In genomic region chr4:150690759-150691158, GRCm38 (mm10) we compare ENCODE assay signal across 9 mouse cellular contexts. TPM values are rescaled to one million over a fixed set of nuclear protein-coding genes. Genes with fewer than 3 reads are reported as not detected.
A peak's percentile ranks its signal among the peaks of the same experiment; 100 is the strongest.
DNase-seq lines count a peak whose midpoint lies in the region; ATAC-seq and TF ChIP-seq lines count a peak whose summit lies in the region.
"Had no signal": no experiment of that assay in that cellular context is flagged by ENCODE, and none has a peak within 500 bp of the region (broad histone marks: within the 10 kb centered on the region; RNA-seq: fewer than 3 reads in every experiment).

No protein-coding gene starts in this region.

- H3K9me3 ChIP-seq in CH12.LX (replicated peaks; ENCODE audit: low read length): no peaks in the 10 kb centered on the region
- H3K9me3 ChIP-seq in lung, embryonic 14.5 days (ENCODE audit: low read depth, low read length): no peaks in the 10 kb centered on the region
- no peaks in the 10 kb centered on the region for H3K9me3 ChIP-seq in forebrain, embryonic 12.5 days

- H3K27me3 ChIP-seq in cerebellum, adult 2 months (ENCODE audit: control insufficient read depth, insufficient read depth, low read length): no peaks in the 10 kb centered on the region
- peaks cover 6% of the 10 kb centered on the region for H3K27me3 ChIP-seq in CH12.LX (replicated peaks)
- no peaks in the 10 kb centered on the region for H3K27me3 ChIP-seq in lung, embryonic 14.5 days (ENCODE audit: insufficient read depth, low read length)
- no peaks in the 10 kb centered on the region; the same call in 1 of the 2 replicates for H3K27me3 ChIP-seq in forebrain, embryonic 12.5 days

- peak; percentile 50 for ATAC-seq in lung, embryonic 14.5 days (ENCODE audit: insufficient read depth)
- ATAC-seq in forebrain, embryonic 12.5 days (ENCODE audit: low FRiP score): no peak

- TF ChIP-seq RAD21 in CH12.LX (IDR thresholded peaks at IDR 0.05; ENCODE audit: low read depth, low read length): peak; percentile 55

- dilution Hi-C loops in CH12.LX (cut with MboI; ENCODE audit: extremely low pct_ligation_motif_present, extremely low pct_unique_long_range_greater_than_20kb, low sequenced_read_pairs): no loop called here

- H3K36me3 ChIP-seq in CH12.LX (replicated peaks in 1 of 2; ENCODE audit: control insufficient read depth in 1 of 2, insufficient read depth in 1 of 2, low read length in 1 of 2): no peaks in the 10 kb centered on the region
- no peaks in the 10 kb centered on the region for H3K36me3 ChIP-seq in lung, embryonic 14.5 days (ENCODE audit: insufficient read depth)
- H3K36me3 ChIP-seq in forebrain, embryonic 12.5 days (replicated peaks): no peaks in the 10 kb centered on the region

- no peaks in the 10 kb centered on the region for H3K79me2 ChIP-seq in CH12.LX (replicated peaks; ENCODE audit: control insufficient read depth, extremely low read depth, insufficient read depth, poor library complexity, severe bottlenecking)

- 0 out of 2 replicates have a peak, but pooled peaks have one; percentile 7 for TF ChIP-seq CTCF in cerebellum, adult 2 months (IDR thresholded peaks at IDR 0.05; ENCODE audit: borderline replicate concordance, insufficient read depth, low read depth, low read length)
- TF ChIP-seq CTCF in CH12.LX (conservative IDR thresholded peaks at IDR 0.05 in 1 of 2, IDR thresholded peaks at IDR 0.05 in 1 of 2; ENCODE audit: low read depth in 2 of 2, low read length in 2 of 2): peak in 1 of 2 experiments; percentile 63; a peak in 2 of 4 replicates
- TF ChIP-seq CTCF in lung, embryonic 14.5 days (IDR thresholded peaks at IDR 0.05; ENCODE audit: low read depth): peak; percentile 68

- H3K4me3 ChIP-seq in cerebellum, adult 2 months (replicated peaks; ENCODE audit: insufficient read depth, low read depth, low read length): no peak overlapping the region
- no peak overlapping the region for H3K4me3 ChIP-seq in CH12.LX (replicated peaks in 1 of 3; ENCODE audit: low read depth in 2 of 3, low read length in 2 of 3, poor library complexity in 1 of 3)
- H3K4me3 ChIP-seq in lung, embryonic 14.5 days (ENCODE audit: low read depth, low read length): no peak overlapping the region
- no peak overlapping the region for H3K4me3 ChIP-seq in forebrain, embryonic 12.5 days (replicated peaks)

- DNase-seq in cerebellum, adult 2 months: no peak
- DNase-seq in cerebellum, postnatal 4 days (ENCODE audit: low spot score in 2 of 2): no peak
- no peak for DNase-seq in CH12.LX (ENCODE audit: extremely low read depth)
- DNase-seq in gastrocnemius, postnatal 10 days: peak; percentile 43
- peak; percentile 73 for DNase-seq in lung, embryonic 14.5 days
- DNase-seq in B cell, adult 2 months: no peak
- no peak for DNase-seq in right cerebral cortex, postnatal 4 days

- no peak overlapping the region for H3K27ac ChIP-seq in cerebellum, adult 2 months (ENCODE audit: insufficient read depth, low read length)
- H3K27ac ChIP-seq in CH12.LX (ENCODE audit: insufficient read depth, low read depth): no peak overlapping the region
- H3K27ac ChIP-seq in lung, embryonic 14.5 days (ENCODE audit: low read depth): no peak overlapping the region
- H3K27ac ChIP-seq in forebrain, embryonic 12.5 days: no peak overlapping the region
- H3K27ac ChIP-seq: macrophage had no signal

- no peak for TF ChIP-seq EP300 in CH12.LX (IDR thresholded peaks at IDR 0.05; ENCODE audit: low read length)

- no peak for TF ChIP-seq POLR2A in cerebellum, adult 2 months (IDR thresholded peaks at IDR 0.05; ENCODE audit: borderline replicate concordance, insufficient read depth, low read length)
- no peak for TF ChIP-seq POLR2A in CH12.LX (IDR thresholded peaks at IDR 0.05; ENCODE audit: low read depth, low read length)

- peaks cover 4% of the 10 kb centered on the region; the same call in 1 of the 2 replicates for H3K4me1 ChIP-seq in cerebellum, adult 2 months (ENCODE audit: control insufficient read depth, insufficient read depth, low read length)
- H3K4me1 ChIP-seq in CH12.LX (ENCODE audit: control insufficient read depth in 1 of 2, insufficient read depth in 2 of 2): peaks cover 3 to 4% of the 10 kb centered on the region in 2 experiments; a peak in 3 of 4 replicates
- peaks cover 3% of the 10 kb centered on the region for H3K4me1 ChIP-seq in lung, embryonic 14.5 days (ENCODE audit: insufficient read depth)
- H3K4me1 ChIP-seq in forebrain, embryonic 12.5 days: peaks cover 10% of the 10 kb centered on the region; the same call in 1 of the 2 replicates

- WGBS in cerebellum, adult 2 months: 52% methylated on average over 3 of the region's 3 CpGs
- WGBS in lung, embryonic 14.5 days: 60% methylated on average over 3 of the region's 3 CpGs
- WGBS in forebrain, embryonic 12.5 days: 84% methylated on average over 3 of the region's 3 CpGs

- no peak overlapping the region for H3K9ac ChIP-seq in CH12.LX (ENCODE audit: insufficient read depth, low read depth)
- H3K9ac ChIP-seq in lung, embryonic 14.5 days: no peak overlapping the region
- H3K9ac ChIP-seq in forebrain, embryonic 12.5 days: no peak overlapping the region

- in situ Hi-C loops in CH12.LX (cut with MboI; ENCODE audit: low pct_ligation_motif_present, low pct_unique_long_range_greater_than_20kb, low sequenced_read_pairs): no loop called here

- H3K4me2 ChIP-seq in CH12.LX (ENCODE audit: insufficient read depth, low read depth, poor library complexity, severe bottlenecking): no peak overlapping the region
- no peak overlapping the region for H3K4me2 ChIP-seq in lung, embryonic 14.5 days
- no peak overlapping the region for H3K4me2 ChIP-seq in forebrain, embryonic 12.5 days

TF ChIP-seq in CH12.LX, 34 proteins besides CTCF, POLR2A, EP300 and RAD21:
- peak; percentile 51 for TF ChIP-seq SMC3 (IDR thresholded peaks at IDR 0.05; ENCODE audit: low read depth, low read length)
- TF ChIP-seq ZC3H11A (IDR thresholded peaks at IDR 0.05; ENCODE audit: low read depth, low read length): no peak

RNA-seq across cellular contexts. Expression of gene Slc45a1, which starts 38.8 kb away (rescaled TPM):
- 49.1 and 54.9 TPM in 2 replicates for polyA plus RNA-seq in cerebellum, adult 2 months (2012; rRNA removed)
- total RNA-seq in CH12.LX (2012; rRNA removed): not detected in 2 replicates
- total RNA-seq in CH12.LX (2014; rRNA removed): not detected in 2 replicates
- polyA plus RNA-seq in CH12.LX (2012; ENCODE audit: insufficient read length, low read depth): not detected in 2 replicates
- not detected for total RNA-seq in gastrocnemius, postnatal 10 days (2021)
- not detected in 2 replicates for polyA plus RNA-seq in lung, embryonic 14.5 days (2014; fragmentation: Nextera tagmentation; extraction: Ambion mirVana)
- 7.3 and 9.5 TPM in 2 replicates for polyA plus RNA-seq in forebrain, embryonic 12.5 days (2016; fragmentation: Nextera tagmentation; extraction: Ambion mirVana)
- polyA plus RNA-seq: macrophage had no signal

Comparison
In these comparisons a context has a peak if more than half of its experiments do, and no peak if none do; other contexts are left out.
1. DNase-seq: peak in gastrocnemius, postnatal 10 days (single experiment) and lung, embryonic 14.5 days (single experiment); none in cerebellum, adult 2 months (0 of 2), cerebellum, postnatal 4 days (0 of 2), CH12.LX (single experiment), B cell, adult 2 months (0 of 2) and right cerebral cortex, postnatal 4 days (single experiment).